Mouse (Mus musculus) macrophage (primary cell): ENCODE measurements around the gene Egf. TPM values are rescaled to one million over a fixed set of nuclear protein-coding genes. Genes with fewer than 3 reads are reported as not detected.

Experiments used
- H3K27ac ChIP-seq: fragments of 350-480 bp; formaldehyde crosslinking; 2 replicates; pipeline ENCODE4 v1.9.0; 2021
- H3K36me3 ChIP-seq: fragments of 350-480 bp; formaldehyde crosslinking; 2 replicates; pipeline ENCODE4 v1.9.0; 2021; ENCODE audit errors: inconsistent target
- H3K4me3 ChIP-seq: fragments of 350-480 bp; formaldehyde crosslinking; 2 replicates; pipeline ENCODE4 v1.9.0; 2021; ENCODE audit errors: inconsistent target
- H3K79me2 ChIP-seq: fragments of 350-480 bp; formaldehyde crosslinking; 2 replicates; pipeline ENCODE4 v1.9.0; 2021; ENCODE audit errors: inconsistent target
- WGBS: methylation state at CpG from one replicate; pipeline ENCODE4 v1.1.7; 2026; ENCODE audit warnings: inconsistent platforms; ENCODE audit not compliant: missing documents; 5-methylcytosine and 5-hydroxymethylcytosine counted together
- polyA plus RNA-seq: library from polyadenylated mRNA; stranded (reverse); fragments of 250-400 nt; gene quantifications from 3 replicates; pipeline ENCODE4 v1.2.4, GENCODE M21; 2018; ENCODE audit warnings: inconsistent platforms

Egf gene
- polyA plus RNA-seq, 1 experiment from 2014 or later = 0.33 TPM

DNA sequence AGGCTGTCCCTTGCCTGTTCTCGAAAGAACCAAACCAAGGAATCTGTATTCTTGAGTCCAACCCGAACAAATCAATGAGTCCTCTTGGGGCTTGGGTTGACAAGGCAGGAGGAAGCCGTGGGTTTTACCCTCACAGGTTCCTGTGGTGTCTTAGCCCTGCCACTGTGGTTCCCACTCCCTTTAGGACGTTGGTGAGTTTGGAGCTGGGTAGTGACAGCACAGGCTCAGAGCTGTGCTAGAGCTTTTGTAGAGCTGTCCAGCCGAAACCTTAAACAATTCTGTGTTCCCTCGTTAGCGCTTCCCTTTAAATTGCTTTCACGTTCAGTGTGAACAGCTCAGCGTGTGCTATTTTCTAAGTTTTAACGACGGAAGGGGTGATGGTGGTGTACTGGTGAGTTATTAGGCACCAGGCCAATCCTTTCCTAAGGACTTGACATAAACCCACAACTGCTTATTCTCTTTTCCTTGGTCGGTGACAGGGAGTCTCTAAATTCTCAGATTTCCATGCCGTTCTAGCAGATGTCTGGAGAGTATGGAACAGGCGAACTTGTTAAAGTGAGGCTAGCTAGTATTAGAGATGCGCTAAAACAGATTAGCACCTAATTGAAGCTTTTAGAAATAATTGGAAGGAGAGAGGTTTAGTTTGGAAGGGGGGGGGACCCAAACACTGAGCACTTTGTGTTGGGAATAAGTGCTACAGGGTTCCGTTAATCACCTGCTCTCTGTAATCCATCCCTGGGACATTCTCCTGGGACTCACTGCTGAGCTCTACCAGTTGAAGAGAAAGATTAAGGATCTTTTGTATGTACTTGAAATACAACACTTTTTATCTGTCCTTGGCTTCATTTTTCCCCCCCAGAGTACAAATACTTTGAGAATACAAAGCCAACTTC is 16.6 kb downstream of the Egf start:
- Histone ChIP-seq H3K4me3 (no peak overlapping the region), H3K79me2 (no peaks in the 10 kb centered on the region), H3K36me3 (no peaks in the 10 kb centered on the region), H3K27ac (no peak overlapping the region)
- WGBS = 67% methylated on average over 16 of the region's 16 CpGs

DNA sequence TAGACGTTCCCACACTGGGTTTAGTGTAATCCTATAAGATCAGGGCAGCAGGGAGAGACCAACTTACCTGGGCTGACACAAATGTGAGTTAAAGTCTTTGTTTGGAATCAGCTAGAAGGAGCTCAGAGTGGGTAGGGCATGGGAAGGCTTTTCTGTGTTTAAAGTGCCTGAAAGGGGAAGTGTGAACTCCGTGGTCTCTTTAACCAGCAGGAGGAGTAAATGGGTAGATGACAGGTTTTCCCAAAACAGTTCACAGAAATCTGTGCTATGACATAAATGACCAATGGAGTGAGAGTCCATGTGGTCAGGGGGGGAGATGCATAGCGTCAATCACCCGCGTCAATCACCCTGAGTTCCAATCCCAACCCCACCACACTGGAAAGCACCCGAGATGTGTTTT is 23.5 kb downstream of the Egf start:
- Histone ChIP-seq H3K27ac (no peak overlapping the region), H3K4me3 (no peak overlapping the region), H3K36me3 (no peaks in the 10 kb centered on the region), H3K79me2 (no peaks in the 10 kb centered on the region)
- 66% methylated on average over 5 of the region's 6 CpGs for whole genome bisulfite sequencing

DNA sequence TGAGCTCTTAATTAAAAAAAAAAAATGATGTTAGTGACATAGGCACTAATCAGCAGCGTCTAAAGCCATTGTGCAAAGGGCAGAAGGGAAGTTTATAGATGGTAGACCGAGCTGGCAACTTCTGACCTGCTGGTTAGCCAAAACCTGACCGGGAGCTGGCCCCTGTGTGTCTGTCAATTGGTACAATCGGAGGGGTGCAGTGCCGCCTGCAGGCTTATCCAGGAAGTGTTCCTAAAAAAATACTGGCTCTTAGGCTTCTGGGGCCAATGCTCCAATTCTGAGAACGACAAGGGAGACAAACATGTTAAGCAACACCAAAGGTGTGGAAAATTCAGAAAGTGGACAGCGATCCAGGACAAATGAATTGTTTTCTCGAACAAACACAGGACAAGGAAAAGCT is 24.7 kb downstream of the Egf start:
- Histone ChIP-seq H3K4me3 (no peak overlapping the region), H3K79me2 (no peaks in the 10 kb centered on the region), H3K27ac (no peak overlapping the region), H3K36me3 (no peaks in the 10 kb centered on the region)
- 36% methylated on average over 8 of the region's 8 CpGs for WGBS

DNA sequence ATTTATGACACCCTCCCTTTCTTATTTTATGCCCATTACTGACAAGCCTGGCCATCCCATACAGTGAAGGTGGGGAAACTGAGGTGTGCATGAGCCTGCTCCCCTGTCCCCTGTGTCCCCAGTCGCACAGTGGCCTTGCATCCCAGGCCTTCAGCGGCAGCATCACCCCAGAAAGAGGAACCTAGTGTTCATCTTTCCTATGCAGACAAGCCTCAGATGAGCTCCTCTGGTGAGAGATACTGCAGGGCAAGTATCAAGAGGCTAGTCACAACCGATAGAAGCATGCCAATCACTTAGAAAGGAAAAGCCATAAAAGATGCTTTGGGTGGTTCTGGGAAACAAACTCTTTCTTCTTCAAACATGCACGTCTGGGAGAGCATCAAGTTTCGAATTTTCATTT is 25.2 kb downstream of the Egf start:
- 78% methylated on average over 5 of the region's 5 CpGs for WGBS
- Histone ChIP-seq H3K79me2 (no peaks in the 10 kb centered on the region), H3K27ac (no peak overlapping the region), H3K4me3 (no peak overlapping the region), H3K36me3 (no peaks in the 10 kb centered on the region)

DNA sequence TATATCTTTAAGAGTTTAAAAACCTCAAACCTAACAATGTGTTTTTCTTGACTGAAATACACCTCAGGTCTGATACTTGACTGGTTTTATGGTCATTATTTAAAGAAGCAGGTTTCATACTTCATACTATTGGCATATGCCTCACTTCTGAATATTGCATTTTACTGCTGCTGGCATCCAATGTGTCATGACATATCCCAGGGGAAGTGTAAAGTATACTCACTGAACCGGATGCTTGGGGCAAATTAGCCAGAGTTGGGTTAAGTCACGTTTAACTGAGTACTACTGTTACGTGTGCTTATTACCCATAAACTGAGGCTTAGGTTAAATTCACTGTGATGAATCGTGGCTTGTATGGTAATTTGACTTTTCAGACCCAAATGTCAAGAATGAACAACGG is 29.5 kb downstream of the Egf start:
- 85% methylated on average over 5 of the region's 5 CpGs for WGBS
- H3K27ac ChIP-seq = no peak overlapping the region
- no peak overlapping the region for H3K4me3 ChIP-seq
- H3K79me2 ChIP-seq = no peaks in the 10 kb centered on the region
- no peaks in the 10 kb centered on the region for H3K36me3 ChIP-seq

DNA sequence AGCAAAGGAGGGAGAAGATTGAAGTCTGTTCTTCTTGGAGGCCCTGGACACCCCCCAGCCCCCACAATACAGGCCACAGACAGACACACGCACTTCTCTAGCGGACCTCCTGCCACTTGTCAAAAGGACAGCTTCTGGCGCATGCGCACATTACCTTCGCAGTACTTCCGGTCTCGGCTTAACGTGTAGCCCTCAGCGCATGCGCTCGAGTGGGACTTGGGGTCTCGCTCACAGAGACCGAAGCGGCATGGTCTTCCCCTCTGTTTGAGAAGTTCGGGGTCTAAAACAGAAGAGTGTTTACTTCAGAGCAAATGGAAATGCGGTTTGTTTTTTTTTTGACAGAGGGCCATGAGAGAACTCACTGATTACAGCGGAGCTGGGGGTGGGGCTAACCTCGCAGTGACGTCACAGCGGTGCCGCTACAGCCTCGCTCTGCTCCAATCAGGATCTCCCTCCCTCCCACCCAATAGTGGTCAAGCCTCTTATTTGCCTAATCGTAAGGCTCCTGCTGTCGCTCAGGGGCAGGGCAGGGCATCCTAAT is 30.1 kb downstream of the Egf start:
- peak overlapping the region; percentile 68 for H3K27ac ChIP-seq
- 2% methylated on average over 24 of the region's 24 CpGs for WGBS
- peak overlapping the region; percentile 52 for H3K4me3 ChIP-seq
- no peaks in the 10 kb centered on the region for H3K79me2 ChIP-seq
- no peaks in the 10 kb centered on the region for H3K36me3 ChIP-seq

DNA sequence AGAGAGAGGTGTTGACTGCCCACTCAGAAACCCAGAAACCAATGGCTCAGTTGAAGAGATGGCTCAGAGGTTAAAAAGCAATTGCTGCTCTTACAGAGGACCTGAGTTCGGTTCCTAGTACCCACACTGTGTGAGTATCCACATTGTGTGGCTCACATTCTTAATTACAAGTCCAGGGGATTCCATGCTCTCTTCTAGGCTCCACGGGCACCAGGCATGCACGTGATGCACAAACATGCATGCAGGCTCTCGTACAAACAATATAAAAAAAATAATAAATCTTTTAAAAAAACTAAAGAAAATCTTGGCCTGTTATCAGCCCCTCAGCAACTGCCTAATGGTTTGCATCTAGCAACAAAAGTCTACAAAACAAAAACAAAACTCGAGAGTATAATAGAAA is 30.6 kb downstream of the Egf start:
- Histone ChIP-seq H3K4me3 (peak overlapping the region; percentile 52), H3K36me3 (no peaks in the 10 kb centered on the region), H3K27ac (peak overlapping the region; percentile 68), H3K79me2 (no peaks in the 10 kb centered on the region)
- WGBS = 67% methylated on average over 5 of the region's 5 CpGs

DNA sequence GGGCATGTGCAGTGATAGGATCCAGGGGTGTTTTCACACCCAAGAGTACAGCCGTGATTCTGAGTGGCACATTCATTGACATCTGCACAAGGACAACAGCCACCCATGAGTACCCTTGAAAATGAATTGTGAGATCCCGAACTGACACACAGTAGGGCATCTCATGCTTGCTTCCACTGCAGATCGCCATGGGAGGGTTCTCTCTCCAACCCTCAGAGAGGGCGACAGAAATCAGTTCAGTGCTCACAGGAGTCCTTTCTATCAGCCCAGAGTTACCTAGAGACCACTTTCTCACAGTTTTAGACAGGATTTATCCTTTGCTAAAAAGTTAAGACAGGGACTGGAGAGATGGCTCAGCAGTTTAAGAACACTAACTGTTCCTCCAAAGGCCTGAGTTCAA is 31.8 kb downstream of the Egf start:
- no peak overlapping the region for H3K27ac ChIP-seq
- H3K36me3 ChIP-seq = no peaks in the 10 kb centered on the region
- no peak overlapping the region for H3K4me3 ChIP-seq
- 90% methylated on average over 4 of the region's 4 CpGs for WGBS
- no peaks in the 10 kb centered on the region for H3K79me2 ChIP-seq

DNA sequence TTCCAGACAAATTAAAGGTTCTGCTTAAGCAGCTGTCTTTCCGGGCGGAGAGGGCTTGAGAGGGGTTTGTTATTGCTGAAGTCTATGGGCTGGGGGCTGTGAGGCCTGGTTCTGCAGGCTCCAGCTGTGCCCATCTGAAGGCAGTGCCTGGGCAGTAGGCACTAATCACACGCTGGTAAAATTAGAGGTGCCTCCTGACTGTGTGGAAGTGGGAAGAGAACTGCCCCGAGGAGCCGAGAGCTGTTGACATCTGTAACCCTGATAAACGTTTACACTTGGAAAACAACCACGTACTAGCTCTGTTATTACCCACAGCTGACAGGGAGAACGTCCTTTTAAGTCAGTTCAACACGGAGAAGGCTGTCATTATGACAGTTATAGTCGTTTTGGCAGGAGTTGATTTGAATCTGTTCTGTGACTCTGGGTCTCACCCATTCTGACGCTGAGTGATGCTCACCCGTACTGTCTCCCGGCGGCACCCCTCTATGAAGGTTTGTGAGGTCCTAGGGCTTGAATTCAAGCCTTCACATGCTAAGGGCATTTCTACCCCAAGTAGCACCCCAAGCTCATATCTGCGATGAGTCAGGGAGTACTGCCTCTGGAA is 40.5 kb downstream of the Egf start:
- Histone ChIP-seq H3K27ac (no peak overlapping the region), H3K4me3 (no peak overlapping the region), H3K79me2 (no peaks in the 10 kb centered on the region), H3K36me3 (no peaks in the 10 kb centered on the region)
- 90% methylated on average over 15 of the region's 15 CpGs for WGBS

DNA sequence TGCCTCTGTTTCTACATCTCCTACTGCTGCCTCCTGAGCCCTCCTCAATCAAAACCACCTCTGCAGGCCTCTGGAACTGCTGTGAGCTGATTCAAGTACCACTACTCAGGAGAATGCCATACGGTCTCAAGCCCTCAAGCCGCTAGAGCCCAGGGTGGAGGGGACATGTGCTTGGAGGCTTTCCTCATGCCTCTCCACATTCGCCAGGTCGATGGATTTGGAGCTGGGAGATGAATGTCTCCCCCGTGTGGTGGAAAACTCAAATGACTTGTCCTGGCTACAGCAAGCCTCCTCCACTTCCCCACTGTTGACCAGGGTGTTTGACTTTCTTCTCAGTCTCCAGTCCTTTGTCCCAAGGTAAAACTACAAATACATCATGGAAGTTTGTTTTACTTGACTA is 47.0 kb downstream of the Egf start:
- Histone ChIP-seq H3K36me3 (no peaks in the 10 kb centered on the region), H3K79me2 (no peaks in the 10 kb centered on the region), H3K4me3 (no peak overlapping the region), H3K27ac (no peak overlapping the region)
- WGBS = 47% methylated on average over 4 of the region's 5 CpGs

DNA sequence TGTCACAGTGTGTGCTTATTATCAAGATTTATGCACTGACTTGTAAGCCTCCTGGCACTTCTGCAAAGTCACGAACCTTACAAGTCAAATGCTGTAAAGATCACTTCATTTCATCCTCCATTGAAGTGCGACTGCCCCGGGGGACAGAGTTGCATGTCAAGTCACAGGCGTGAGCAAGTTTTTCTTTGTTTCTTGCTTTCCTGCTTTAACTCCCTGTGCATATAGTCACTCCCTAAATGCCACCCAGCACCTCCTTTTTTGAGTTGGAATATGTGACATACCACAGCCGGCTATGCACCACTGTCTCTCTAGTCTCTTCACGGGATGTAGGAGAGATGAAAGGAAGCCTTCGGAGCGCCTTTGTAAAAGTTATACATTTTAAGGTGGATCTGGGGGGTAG is 56.2 kb downstream of the Egf start:
- no peak overlapping the region for H3K27ac ChIP-seq
- 95% methylated on average over 8 of the region's 8 CpGs for whole genome bisulfite sequencing
- H3K79me2 ChIP-seq = no peaks in the 10 kb centered on the region
- H3K36me3 ChIP-seq = no peaks in the 10 kb centered on the region
- no peak overlapping the region for H3K4me3 ChIP-seq

DNA sequence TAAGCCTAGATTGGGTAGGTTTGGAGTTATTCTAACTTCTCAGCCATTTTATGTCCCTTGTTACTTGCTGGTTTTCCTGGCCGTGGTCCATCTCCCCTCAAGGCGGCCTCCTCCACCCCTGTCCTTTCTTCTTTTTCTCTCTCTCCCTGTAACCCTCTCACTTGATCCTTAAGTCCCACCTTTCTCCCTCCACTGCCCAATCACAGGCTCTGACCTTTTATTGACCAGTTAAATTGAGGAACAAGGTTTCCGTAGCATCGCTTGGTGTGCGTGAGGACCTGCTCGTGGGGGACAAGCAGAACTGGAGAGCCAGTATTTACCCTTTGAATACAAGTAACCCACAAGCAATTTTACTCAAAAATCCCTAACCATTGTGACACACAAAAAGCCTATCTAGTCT is 56.8 kb downstream of the Egf start:
- H3K27ac ChIP-seq = no peak overlapping the region
- no peaks in the 10 kb centered on the region for H3K36me3 ChIP-seq
- no peak overlapping the region for H3K4me3 ChIP-seq
- H3K79me2 ChIP-seq = no peaks in the 10 kb centered on the region
- 97% methylated on average over 6 of the region's 6 CpGs for WGBS

DNA sequence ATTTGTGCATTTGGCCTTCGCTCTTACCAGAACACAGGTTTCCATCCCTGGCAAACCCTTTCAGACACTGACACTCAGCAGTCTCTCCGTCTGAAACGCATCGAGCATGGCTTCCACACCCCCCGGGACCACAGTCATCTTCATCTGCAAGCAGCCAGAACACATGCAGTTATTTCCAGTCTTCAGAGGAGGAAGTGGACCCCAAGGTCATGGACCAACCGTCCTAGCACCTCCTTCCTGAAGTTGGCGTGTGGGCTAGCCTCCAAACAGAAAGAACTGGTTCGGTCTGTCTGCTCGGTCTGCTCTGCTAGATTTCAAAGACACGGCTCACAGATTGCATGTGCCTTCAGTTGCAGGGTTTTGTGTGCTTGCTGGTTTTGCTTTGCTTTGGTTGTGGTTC is 57.4 kb downstream of the Egf start:
- Histone ChIP-seq H3K36me3 (no peaks in the 10 kb centered on the region), H3K27ac (no peak overlapping the region), H3K4me3 (no peak overlapping the region), H3K79me2 (no peaks in the 10 kb centered on the region)
- 42% methylated on average over 10 of the region's 10 CpGs for WGBS

DNA sequence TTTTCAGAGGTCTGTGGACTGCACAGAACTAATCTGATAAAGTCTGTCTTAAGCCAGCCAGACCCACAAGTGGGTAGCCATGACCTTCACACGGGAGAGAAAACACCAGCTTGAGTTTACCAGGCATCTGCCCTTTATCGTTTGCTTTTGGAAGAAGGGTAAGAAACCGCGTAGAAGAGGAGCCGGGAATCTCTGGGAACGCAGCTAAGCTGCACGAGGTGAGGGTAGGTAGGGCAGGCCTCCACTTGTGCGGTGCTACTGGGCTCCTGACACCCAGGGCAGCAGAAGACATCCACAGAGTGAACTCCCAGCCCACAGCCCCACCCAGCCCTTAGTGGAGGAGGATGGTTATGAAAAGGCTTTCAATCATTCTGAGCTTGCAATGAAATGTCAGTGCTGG is 59.2 kb downstream of the Egf start:
- 94% methylated on average over 8 of the region's 8 CpGs for WGBS
- H3K36me3 ChIP-seq = no peaks in the 10 kb centered on the region
- H3K4me3 ChIP-seq = no peak overlapping the region
- no peaks in the 10 kb centered on the region for H3K79me2 ChIP-seq
- no peak overlapping the region for H3K27ac ChIP-seq

DNA sequence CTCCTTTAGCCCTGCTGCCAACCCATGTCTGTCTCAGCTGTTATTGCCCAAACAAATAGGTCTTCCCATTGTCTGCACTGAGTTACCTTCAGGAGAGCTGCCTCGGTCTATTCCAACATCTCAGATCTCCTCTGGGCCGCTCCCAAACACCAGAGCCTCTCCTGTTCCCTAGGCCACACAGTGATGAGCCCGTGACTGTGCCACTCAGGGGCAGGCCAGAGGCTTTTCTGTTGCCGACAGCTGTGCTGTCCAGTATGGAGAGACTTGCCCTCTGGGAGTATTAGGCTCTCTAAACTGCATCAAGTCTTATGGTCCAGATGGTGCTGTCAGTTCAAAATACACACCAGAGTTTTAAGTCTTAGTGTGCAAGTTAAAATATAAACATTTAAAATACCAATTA is 61.5 kb downstream of the Egf start:
- Histone ChIP-seq H3K36me3 (no peaks in the 10 kb centered on the region), H3K4me3 (no peak overlapping the region), H3K27ac (no peak overlapping the region), H3K79me2 (no peaks in the 10 kb centered on the region)
- WGBS = 94% methylated on average over 4 of the region's 4 CpGs
